Mouse (Mus musculus): ENCODE data around the gene Dnajc27.

Gene Dnajc27

DNA sequence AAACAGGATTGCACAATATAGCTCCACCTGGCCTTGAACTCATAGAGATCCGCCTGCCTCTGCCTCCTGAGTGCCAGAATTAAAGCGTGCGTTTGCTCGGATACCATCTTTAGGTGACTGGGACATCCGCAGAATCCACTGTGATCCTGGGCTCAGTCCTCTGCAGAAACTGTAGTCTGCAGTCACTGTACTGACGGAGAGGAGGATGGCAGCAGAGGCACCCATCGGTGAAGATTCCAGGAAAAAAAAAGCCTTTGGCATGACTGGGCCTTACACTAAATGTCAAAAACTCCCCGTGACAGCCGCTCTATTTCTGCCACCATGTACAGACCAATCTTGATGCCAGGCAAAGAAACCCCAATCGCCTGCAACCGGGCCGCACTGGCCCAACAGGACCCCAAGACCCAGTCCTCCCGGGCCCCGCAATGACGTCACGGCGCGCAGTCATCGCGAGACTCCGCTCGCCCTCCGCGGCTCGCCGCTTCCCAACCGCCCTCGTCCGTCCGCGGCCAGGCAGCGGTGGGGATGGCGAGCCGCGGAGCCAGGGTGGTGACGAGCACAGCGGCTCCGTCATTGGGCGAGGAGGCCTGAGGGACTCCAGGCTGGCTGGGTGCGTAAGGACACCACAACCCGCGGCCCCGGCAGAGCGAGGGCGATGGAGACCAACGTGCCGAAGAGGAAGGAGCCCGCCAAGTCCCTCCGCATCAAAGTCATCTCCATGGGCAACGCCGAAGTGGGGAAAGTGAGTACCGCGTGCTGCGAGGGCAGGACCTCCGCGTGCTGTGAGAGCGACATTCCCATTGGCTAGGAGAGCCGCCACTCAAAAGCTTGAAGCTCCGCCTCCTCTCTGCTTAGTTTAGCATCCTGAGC is at the start of gene Dnajc27:
Dnajc27 (plus strand) TSS at position 452 of the 870 bp plus-strand sequence.
- DNase-seq (ENCODE audit: low spot score in 2 of 2) = peak; percentile 93 to 95

DNA sequence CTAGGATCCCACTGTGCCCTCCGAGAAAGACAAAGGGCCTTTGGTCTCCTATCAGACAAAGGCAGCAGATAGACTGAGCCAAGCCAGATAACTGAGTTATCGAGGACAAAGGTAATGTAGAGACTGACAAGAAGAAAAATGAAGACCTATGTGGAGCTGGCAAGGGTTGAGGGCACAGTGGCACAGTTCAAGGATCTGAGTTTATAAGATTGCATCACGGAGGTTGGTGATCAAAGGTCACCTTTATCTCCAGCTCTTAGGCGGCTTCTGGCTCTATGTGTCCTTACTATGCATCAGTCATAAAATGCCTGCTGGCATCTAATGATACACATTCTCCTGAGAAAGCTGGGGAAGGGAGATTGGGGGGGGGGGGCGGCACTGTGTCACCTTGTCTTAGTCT is 46.2 kb upstream of the Dnajc27 start:
- no peak for DNase-seq (ENCODE audit: low spot score in 2 of 2)

- no peak for DNase-seq (ENCODE audit: low spot score in 2 of 2)
These were observed 44.9 kb upstream of the Dnajc27 start for GRCm38 (mm10) chr12:4037511-4037910.

GRCm38 (mm10) chr12:4038061-4039041 is 44.0 kb upstream of the Dnajc27 start, which contains the start of gene Efr3b:
Gene Efr3b, minus strand, starts transcription at chr12:4038915.
- peak; percentile 60 to 75 for DNase-seq (ENCODE audit: low spot score in 2 of 2)

DNA sequence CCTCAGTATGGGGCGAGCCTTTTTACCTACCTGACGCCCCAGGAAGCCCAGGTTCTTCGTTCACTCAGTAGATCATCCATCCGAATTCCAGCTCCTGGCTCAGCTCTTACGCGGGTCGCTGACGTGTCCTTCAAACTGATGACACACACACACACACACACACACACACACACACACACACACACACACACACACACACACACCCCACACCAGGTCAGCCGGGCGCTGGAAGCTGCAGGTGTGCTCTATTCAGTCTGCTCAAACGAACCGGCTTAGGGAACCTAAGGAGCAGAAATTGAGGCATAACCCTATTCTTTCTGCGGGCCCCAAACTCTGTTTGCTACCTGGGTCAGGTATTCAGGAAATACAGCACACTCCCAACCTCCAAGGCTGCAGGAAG is 43.3 kb upstream of the Dnajc27 start:
- DNase-seq (ENCODE audit: low spot score in 2 of 2) = no peak

DNA sequence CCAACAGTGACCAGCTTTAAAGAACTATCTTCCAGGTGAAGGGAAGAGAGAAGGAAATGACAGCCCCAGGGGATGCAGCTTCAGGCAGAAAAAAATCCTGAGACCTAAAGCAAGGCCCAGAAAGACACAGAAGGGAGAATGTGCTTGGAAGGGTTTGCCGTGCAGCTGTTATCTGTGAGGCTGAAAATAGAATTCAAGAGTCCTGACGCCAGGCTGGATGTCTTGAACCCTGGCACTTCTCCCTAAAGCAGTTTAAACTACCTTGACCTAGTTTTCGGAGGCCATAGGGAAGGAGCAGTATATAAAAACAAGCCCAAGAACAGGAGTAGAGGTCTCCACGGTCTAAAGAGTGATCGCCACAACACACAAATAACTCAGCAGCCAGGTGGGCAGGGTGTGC is 40.0 kb upstream of the Dnajc27 start:
- DNase-seq (ENCODE audit: low spot score in 2 of 2) = no peak

GRCm38 (mm10) chr12:4045992-4046391 is 36.4 kb upstream of the Dnajc27 start:
- DNase-seq (ENCODE audit: low spot score in 2 of 2) = no peak

DNA sequence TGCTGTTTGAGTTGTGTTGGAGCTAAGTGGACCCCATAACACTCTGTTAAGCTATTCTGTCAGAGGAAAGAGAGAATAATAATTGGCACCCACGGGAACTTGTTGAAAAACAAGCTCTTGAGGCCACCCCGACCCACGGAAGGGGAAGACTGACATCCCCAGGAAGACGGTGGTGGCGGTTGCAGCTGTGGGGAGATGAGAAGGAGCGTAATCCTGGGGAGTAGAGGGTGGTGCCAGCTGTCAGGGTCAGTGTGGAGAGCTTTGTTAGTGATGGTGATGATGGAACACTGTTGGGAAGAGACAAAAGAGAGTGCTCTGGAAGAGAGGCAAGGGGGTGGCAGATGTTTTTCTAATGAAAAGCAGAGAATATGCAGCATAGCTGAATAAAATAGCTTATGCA is 34.4 kb upstream of the Dnajc27 start:
- DNase-seq (ENCODE audit: low spot score in 2 of 2) = no peak

DNA sequence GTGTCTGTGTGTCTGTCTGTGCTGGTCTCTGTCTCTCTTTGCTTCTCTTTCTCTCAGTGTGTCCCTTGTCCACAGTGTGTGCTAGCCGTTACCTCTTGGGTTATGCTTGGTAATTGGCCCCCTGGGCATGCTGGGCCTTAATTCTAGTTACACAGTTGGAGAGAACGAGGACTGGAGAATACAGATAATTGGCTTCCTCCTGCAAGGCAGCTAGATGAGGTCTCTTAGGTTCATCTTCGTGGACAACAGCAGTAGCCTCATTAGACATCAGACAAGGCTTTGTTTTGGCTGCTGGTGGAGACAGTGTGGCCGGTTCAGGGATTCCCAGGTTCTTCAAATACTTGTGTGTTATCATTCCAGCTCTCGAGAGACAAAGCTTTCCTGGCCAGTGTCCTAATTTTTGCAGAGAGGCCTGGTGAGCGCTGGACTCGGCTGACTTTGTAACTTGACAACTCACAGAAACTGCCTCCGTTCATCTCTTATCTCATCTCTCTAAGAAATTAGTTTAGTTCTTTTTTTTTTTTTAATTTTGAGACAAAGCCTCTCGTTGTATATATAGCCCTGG is 31.4 kb upstream of the Dnajc27 start:
- DNase-seq (ENCODE audit: low spot score in 2 of 2) = no peak

- no peak for DNase-seq (ENCODE audit: low spot score in 2 of 2)
These were observed 28.7 kb upstream of the Dnajc27 start for GRCm38 (mm10) chr12:4053643-4054042.

DNA sequence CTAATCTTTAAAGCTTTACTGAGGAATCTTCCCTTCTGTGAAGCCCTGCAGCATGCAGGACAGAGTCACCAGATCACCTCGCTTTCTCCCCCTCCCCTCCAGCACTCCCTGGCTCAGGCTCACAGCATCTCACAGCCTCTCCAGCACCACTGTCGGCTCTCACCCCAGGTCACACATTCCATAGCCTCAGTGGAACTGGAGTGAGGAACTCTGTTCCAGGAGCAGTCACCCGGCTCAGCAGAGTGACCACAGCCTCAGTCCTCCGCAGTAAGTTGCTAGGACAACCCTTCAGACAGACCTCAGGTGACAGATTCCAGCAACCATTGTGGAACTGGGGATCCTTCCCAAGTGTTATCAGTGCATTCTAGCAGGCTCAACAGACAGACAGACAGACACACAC is 27.5 kb upstream of the Dnajc27 start:
- no peak for DNase-seq (ENCODE audit: low spot score in 2 of 2)

- DNase-seq (ENCODE audit: low spot score in 2 of 2) = no peak
These were observed 24.1 kb upstream of the Dnajc27 start for GRCm38 (mm10) chr12:4058321-4058720.

DNA sequence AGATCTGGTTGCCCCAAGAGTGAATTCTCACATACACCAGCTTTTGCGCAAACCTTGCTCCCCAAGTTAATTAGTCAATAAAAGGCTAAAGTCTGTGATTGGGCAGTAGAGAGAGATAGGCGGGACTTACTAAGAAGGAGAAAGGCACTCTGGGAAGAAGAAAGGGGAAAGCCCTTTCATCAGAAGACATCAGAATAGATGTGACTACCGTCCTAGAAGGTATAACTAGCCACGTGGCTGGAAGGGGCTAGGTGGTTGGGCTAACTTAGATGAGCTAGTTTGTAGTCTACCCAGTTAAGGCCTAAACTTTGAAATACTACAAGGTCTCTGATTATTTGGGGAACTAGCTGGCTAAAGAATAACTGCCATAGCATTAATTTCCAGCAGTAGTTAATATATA is 22.7 kb upstream of the Dnajc27 start:
- DNase-seq (ENCODE audit: low spot score in 2 of 2) = no peak

GRCm38 (mm10) chr12:4065498-4065897 is 16.9 kb upstream of the Dnajc27 start:
- no peak for DNase-seq (ENCODE audit: low spot score in 2 of 2)

DNA sequence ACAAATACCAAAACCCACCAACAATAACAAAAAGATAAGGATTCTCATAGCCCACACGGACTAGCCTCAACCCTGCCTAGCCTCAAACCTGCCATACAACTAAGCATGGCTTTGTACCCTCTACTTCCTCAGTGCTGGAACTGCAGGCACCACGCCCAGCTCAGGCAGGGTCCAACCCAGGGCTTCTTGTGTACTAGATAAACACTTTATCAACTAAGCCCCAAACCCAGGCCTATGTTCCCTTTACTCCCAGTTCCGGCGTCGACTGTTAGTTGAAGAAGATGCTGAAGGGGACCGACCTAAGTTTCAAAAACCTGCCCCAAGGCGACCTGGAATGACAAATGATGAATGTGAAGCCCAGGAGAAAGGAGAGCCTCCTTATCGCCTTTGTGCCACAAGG is 16.4 kb upstream of the Dnajc27 start:
- DNase-seq (ENCODE audit: low spot score in 2 of 2) = no peak

DNA sequence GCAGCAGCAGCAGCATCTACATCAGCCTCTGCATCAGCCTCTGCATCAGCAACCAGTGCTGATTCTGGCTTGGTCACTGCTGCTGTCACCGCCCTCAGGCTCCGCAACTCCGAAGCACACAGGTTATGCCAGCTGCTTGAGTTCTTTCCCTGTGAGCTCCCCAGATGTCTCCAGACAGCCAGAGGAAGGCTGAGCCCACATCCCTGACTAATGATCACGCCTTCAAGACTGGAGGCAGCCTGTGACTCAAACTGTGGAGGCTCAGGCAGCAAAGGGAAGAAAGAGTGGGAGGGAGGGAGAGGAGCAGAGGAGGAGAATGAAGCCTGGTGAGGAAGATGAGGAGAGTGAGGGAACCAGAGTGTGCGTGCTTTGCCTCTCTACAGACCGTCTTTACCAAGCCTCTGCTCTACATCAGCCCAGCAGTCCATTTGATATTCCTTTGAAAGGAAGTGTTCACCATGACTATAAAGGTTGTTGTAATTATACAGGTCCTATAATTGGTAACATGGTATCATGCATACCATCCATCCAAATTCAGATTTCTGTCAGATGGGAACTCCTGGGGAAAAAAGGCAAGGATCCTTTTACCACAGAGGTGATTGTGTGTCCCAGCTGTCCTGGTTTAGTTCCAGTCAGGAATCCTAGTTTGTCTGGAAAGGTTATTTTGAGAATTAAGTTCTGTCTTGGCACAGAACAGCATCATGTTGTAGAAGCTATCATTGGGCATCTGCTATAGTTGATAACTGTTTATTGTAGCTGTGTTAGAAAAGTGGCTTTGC is 15.5 kb upstream of the Dnajc27 start:
- DNase-seq (ENCODE audit: low spot score in 2 of 2) = no peak

DNA sequence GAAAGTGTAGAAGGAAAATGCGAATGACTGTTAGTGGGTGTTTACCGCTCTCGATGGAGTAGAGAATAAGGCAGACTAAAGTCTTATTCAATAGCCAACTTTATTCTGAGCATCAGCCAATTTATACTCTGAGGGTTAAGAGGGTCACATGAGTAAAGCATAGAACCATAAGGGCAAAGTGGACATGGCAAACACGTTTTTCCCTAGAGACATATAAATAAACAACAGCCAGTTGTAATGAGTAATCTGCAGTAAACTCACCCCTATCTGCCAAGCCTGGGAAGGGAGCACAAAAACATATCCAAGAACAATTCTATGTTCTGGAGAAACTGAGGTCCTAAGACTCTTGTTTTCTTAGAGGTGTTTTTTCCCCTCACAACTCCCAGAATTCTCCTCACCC is 13.8 kb upstream of the Dnajc27 start:
- DNase-seq (ENCODE audit: low spot score in 2 of 2) = no peak

DNA sequence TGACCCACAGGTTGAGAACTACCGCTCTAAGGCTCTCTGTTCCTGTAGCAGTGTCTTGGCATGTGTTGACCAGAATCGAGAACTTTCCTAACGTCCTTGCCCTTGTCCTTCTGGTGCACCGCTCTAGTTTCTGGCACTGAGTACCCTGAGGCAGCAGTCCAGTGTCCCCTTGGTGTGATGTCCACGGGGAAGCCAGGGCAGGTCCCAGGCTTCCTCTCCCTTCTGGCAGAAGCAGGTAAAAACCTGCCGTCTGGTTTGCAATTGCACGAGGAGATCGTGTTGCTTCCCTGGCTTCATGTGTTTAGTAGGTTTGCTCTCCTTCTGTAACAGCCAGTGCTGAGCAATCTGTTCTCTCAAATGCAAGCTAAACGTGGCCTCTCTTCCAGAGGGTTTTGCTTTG is 10.7 kb upstream of the Dnajc27 start:
- DNase-seq (ENCODE audit: low spot score in 2 of 2) = no peak

DNA sequence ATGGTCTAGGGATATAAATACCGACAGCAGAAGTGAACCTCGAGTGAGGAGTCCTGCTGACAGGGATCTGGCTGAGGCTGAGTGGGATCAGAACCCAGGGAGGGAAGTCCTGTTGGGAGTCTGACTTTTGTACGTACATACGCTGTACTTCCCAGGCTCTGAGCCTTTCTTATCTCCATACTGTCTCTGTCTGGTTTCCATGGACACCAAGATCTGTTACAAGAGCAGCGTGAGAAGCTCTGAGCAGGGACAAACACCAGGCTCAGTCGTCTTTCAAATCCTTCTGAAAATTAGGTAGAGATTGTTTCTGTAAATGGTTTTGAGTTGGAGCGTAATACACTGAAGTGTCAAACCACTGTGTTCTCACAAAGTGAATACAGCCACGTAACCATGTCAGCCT is 7.0 kb upstream of the Dnajc27 start:
- DNase-seq (ENCODE audit: low spot score in 2 of 2) = no peak

DNA sequence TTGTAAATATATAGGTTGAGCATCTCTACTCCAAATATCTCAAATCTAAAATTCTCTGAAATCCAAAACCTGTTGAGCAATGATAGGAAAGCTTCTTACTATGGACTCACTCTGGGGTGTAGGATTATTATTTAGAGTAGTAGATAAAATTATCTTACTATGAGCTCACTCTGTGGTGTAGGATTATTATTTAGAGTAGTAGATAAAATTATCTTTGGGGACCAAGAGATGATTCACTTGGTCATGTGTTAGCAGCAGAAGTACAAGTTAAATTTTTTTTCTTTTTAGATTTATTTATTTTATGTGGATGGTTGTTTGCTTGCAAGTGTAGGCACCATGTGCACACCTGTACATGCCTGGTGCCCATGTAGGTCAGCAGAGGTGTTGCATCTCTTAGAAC is 6.0 kb upstream of the Dnajc27 start:
- DNase-seq (ENCODE audit: low spot score in 2 of 2) = no peak

DNA sequence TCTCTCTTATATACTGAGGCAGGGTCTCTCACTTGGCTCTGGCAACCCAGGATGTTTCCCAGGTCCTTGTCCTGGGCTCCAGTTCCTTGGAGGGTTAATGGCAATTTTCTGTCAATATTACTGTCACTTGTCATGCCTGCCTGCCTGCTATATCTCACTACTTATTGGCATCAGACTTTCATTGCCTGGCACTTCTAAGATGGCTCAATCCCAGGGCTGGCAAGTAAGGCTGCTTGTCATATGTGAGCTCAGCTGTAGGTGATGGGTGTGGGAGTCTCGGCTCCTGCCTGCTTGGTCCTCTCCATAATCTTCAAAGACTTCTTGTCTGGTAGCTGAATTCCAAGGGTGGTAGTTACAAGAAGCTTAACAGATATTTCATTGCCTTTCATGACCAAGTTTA is 4.3 kb upstream of the Dnajc27 start:
- DNase-seq (ENCODE audit: low spot score in 2 of 2) = no peak
